Mouse (Mus musculus) hindbrain, embryonic 16.5 days (tissue): ENCODE data around the gene Utp4. TPM values are rescaled to one million over a fixed set of nuclear protein-coding genes. Genes with fewer than 3 reads are reported as not detected.

ENCODE experiments used
- ATAC-seq: fragments of 200-750 bp; cut with Nextera tagmentation; 2 replicates; pipeline ENCODE4 v1.8.0; 2017; ENCODE audit warnings: moderate TSS enrichment, moderate library complexity
- H3K27ac ChIP-seq: fragments of 300-500 bp; sonication (generic); 2 replicates; pipeline ENCODE4 v1.5.1; 2014; ENCODE audit warnings: low read depth, mild to moderate bottlenecking, control low read depth, low read length, moderate library complexity
- H3K27me3 ChIP-seq: fragments of 300-500 bp; sonication (generic); replicated peaks from 2 replicates; pipeline ENCODE4 v1.6.1; 2014; ENCODE audit warnings: low read length; ENCODE audit not compliant: control insufficient read depth, insufficient read depth
- H3K36me3 ChIP-seq: fragments of 300-500 bp; sonication (generic); 2 replicates; pipeline ENCODE4 v1.6.1; 2014; ENCODE audit warnings: mild to moderate bottlenecking, low read length, moderate library complexity, mixed read lengths; ENCODE audit not compliant: control insufficient read depth, insufficient read depth
- H3K4me1 ChIP-seq: fragments of 300-500 bp; sonication (generic); 2 replicates; pipeline ENCODE4 v1.6.1; 2014; ENCODE audit warnings: low read depth, low read length; ENCODE audit not compliant: control insufficient read depth, insufficient read depth
- H3K4me2 ChIP-seq: fragments of 300-500 bp; sonication (generic); 2 replicates; pipeline ENCODE4 v1.6.1; 2014; ENCODE audit warnings: mild to moderate bottlenecking, low read length, control low read depth, moderate library complexity
- H3K4me3 ChIP-seq: fragments of 300-500 bp; sonication (generic); 2 replicates; pipeline ENCODE4 v1.5.1; 2014; ENCODE audit warnings: mild to moderate bottlenecking, low read length, control low read depth, moderate library complexity
- H3K9ac ChIP-seq: fragments of 300-500 bp; sonication (generic); 2 replicates; pipeline ENCODE4 v1.6.1; 2014; ENCODE audit warnings: low read depth, mild to moderate bottlenecking, control low read depth, low read length, moderate library complexity
- H3K9me3 ChIP-seq: fragments of 300-500 bp; sonication (generic); 2 replicates; pipeline ENCODE4 v1.6.1; 2014; ENCODE audit warnings: mild to moderate bottlenecking, low read length, moderate library complexity; ENCODE audit not compliant: control insufficient read depth
- WGBS: fragments of 180-500 bp; shearing (Covaris S2); extraction: QIAGEN DNeasy Blood & Tissue Kit; methylation state at CpG from one replicate; pipeline ENCODE4 v1.1.7; 2014; 5-methylcytosine and 5-hydroxymethylcytosine counted together
- polyA plus RNA-seq: library from polyadenylated mRNA; unstranded; fragments of >200 nt; fragmentation: Nextera tagmentation; extraction: Ambion mirVana; gene quantifications from 2 replicates; pipeline ENCODE4 v1.2.1, GENCODE M21; 2015

Gene Utp4
- polyA plus RNA-seq, 1 experiment from 2014 or later: 42.2 TPM

DNA sequence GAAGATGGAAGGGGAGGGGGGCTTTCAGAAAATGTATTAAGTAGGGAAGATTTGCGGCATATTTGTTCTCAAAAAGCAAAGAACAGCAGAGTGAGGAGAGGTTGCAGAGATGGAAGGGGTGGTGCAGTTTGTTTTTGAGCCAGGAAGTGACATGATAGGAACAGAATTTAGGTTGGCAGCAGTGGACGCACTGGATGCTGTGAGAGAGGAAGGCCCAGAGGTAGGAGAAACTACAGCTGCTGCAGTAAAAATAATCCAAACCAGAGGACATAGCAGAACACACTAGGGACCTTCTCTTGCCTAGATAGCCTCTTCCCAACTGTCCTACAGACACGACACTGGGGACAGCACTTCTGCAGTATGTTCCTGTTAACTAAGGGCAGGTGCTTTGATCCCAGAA, 51.3 kb downstream of the Utp4 start:
- WGBS: 75% methylated on average over 3 of the region's 3 CpGs
- Histone ChIP-seq H3K9ac (no peak overlapping the region), H3K4me3 (no peak overlapping the region), H3K36me3 (no peaks in the 10 kb centered on the region), H3K27me3 (no peaks in the 10 kb centered on the region), H3K9me3 (no peaks in the 10 kb centered on the region), H3K4me1 (no peaks in the 10 kb centered on the region), H3K4me2 (no peak overlapping the region), H3K27ac (no peak overlapping the region)
- no peak for ATAC-seq

DNA sequence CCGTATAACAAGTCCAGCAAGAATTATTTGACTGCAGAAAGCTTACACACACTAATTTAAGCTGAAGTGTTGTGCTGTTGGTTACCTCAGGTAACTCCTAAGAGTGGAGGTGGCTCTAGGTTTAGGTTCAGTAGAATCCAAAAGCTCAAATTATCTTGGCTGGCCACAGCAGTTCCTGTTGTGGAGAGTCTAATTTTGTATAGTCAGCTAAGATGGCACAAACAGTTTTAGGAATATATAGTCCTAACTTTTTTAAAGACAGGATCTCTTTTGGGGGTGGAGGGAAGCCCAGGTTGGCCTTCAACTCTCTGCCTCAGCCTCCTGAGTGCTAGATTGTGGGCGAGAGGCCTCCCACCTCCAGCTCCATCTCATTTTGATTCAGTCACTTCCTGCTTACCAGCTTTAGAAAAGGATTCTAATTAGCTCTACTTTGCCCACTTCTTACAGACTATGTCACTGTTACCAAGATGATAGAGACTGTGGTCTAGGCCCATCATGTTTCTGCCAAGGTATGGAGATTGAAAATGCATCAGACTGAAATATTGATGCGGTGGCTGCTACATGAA, 55.3 kb downstream of the Utp4 start:
- Histone ChIP-seq H3K4me3 (no peak overlapping the region), H3K27me3 (no peaks in the 10 kb centered on the region), H3K9ac (no peak overlapping the region), H3K4me2 (no peak overlapping the region), H3K4me1 (no peaks in the 10 kb centered on the region), H3K36me3 (no peaks in the 10 kb centered on the region), H3K27ac (no peak overlapping the region), H3K9me3 (no peaks in the 10 kb centered on the region)
- WGBS: 91% methylated on average over 3 of the region's 3 CpGs
- ATAC-seq: no peak

DNA sequence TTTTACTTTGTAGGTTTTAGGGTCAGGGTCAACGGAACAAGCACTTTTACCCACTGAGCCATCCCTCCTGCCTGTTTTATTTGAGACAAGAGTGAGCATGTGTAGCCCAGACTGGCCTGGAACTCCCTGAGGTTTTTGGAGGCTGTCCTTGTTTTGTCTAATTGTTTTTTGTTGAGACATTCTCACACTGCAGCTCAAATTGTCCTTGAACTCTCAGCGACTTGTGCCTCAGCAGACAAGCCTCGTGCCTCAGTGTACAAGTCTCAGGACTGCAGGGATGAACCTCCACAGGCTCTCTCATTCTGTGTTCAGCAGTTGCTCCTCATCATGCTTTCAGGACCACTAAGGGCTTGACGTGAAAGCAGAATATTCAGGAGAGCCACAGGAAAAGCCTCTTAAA, 58.3 kb downstream of the Utp4 start:
- Histone ChIP-seq H3K9me3 (no peaks in the 10 kb centered on the region), H3K4me1 (no peaks in the 10 kb centered on the region), H3K27me3 (no peaks in the 10 kb centered on the region), H3K36me3 (no peaks in the 10 kb centered on the region), H3K27ac (no peak overlapping the region), H3K4me3 (no peak overlapping the region), H3K9ac (no peak overlapping the region), H3K4me2 (no peak overlapping the region)
- no peak for ATAC-seq
- 68% methylated on average over 4 of the region's 4 CpGs for WGBS

DNA sequence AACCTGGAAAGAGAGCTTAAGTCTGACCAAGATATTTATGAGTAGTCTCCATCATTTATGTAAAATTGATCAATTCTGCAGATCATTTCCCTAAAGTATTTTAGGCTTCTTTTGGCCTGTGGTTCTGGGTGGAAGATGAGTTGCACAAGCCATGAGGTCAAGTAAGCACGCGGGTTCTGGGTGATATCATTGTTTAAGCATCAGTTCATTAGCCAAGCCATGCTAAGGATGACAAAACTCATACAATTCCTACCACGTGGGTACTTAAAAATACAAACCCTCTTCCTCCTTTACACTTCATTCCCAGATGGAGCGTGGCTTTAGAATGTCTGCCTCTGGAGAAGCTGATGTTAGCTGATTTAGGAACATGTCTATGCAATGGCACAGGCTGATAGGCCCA, 60.1 kb downstream of the Utp4 start:
- Histone ChIP-seq H3K4me3 (no peak overlapping the region), H3K9ac (no peak overlapping the region), H3K4me2 (no peak overlapping the region), H3K9me3 (no peaks in the 10 kb centered on the region), H3K36me3 (no peaks in the 10 kb centered on the region), H3K27me3 (no peaks in the 10 kb centered on the region), H3K4me1 (no peaks in the 10 kb centered on the region), H3K27ac (no peak overlapping the region)
- 79% methylated on average over 4 of the region's 4 CpGs for WGBS
- no peak for ATAC-seq

DNA sequence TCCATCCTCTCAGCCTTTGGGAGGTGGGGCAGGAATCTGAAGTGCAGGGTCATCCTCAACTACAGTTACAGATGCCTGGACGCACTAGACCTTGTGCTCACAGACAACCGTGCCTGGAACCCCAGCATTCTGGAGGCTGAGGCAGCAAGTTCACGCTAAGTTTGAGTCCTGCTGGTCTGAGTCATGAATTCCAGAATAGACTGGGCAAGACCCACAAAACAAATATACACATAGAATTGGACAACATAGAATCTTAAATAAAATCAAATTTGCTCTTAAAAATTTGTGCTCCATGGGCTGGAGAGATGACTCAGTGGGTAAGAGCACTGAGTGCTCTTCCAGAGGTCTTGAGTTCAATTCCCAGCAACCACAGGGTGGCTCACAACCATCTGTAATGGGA, 63.6 kb downstream of the Utp4 start:
- Histone ChIP-seq H3K4me2 (no peak overlapping the region), H3K4me1 (no peaks in the 10 kb centered on the region), H3K27ac (no peak overlapping the region), H3K9ac (no peak overlapping the region), H3K9me3 (no peaks in the 10 kb centered on the region), H3K36me3 (no peaks in the 10 kb centered on the region), H3K4me3 (no peak overlapping the region), H3K27me3 (no peaks in the 10 kb centered on the region)
- WGBS: 92% methylated on average over 3 of the region's 3 CpGs
- no peak for ATAC-seq

DNA sequence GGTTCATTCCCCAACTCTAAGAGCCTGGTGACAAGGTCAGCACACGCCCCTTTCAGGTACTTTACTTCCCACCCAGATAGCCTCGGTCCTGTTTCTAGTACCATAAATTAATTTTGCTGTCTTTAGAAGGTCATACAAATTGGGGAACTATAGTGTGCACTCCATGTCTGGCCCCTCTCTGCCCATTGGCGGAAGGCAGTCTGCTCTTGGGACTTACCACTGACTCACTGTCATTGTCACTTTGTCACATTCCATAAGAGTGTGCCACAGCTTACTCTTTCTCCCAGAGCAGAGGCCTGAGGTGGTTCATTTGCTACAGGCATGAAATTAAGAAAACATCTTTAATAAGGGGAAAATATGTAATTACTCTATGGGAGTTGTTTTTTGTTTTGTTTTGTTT, 64.8 kb downstream of the Utp4 start:
- H3K36me3 ChIP-seq: no peaks in the 10 kb centered on the region
- ATAC-seq: no peak
- no peak overlapping the region for H3K4me2 ChIP-seq
- H3K27ac ChIP-seq: no peak overlapping the region
- no peaks in the 10 kb centered on the region for H3K27me3 ChIP-seq
- H3K9ac ChIP-seq: no peak overlapping the region
- H3K4me1 ChIP-seq: no peaks in the 10 kb centered on the region
- 87% methylated on average over 3 of the region's 3 CpGs for WGBS
- no peak overlapping the region for H3K4me3 ChIP-seq
- H3K9me3 ChIP-seq: no peaks in the 10 kb centered on the region

DNA sequence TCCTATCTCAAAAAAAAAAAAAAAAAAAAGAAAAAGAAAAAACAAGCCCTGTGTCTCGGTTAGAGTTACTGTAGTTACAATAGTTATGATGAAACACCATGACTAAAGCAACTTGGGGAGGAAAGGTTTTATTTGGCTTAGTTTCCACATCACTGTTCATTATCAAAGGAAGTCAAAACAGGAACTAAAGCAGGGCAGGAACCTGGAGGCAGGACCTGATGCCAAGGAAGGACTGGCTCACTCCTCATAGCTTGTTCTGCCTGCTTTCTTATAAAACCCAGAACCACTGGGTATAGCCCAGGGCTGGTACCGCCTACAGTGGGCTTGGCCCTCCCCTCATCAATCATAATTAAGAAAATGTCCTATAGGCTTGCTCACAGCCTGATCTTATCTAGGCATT, 66.2 kb downstream of the Utp4 start:
- H3K9me3 ChIP-seq: no peaks in the 10 kb centered on the region
- no peak overlapping the region for H3K4me3 ChIP-seq
- no peaks in the 10 kb centered on the region for H3K4me1 ChIP-seq
- H3K36me3 ChIP-seq: no peaks in the 10 kb centered on the region
- no peak overlapping the region for H3K27ac ChIP-seq
- 93% methylated on average over 2 of the region's 2 CpGs for WGBS
- ATAC-seq: no peak
- no peak overlapping the region for H3K9ac ChIP-seq
- no peak overlapping the region for H3K4me2 ChIP-seq
- H3K27me3 ChIP-seq: no peaks in the 10 kb centered on the region

DNA sequence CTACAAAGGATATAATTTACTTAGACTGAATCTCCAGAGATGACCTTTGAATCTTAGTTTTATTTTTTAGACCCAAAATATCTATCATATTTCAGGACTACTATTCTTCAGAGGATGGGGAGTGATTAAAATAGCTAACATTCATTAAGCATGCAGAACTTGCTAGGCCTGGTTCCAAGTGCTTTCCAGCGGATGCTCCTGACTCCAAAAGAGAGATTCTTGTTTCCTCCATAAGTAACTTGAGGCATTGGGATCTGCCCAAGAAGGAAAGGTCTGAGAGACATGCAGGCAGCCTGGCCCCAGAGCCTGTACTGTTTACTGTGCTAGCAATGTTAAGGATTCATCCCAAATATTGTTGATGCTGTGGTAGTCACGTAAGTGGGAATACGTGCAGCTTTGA, 68.9 kb downstream of the Utp4 start:
- Histone ChIP-seq H3K27me3 (no peaks in the 10 kb centered on the region), H3K4me1 (no peaks in the 10 kb centered on the region), H3K9ac (no peak overlapping the region), H3K36me3 (no peaks in the 10 kb centered on the region), H3K9me3 (no peaks in the 10 kb centered on the region), H3K27ac (no peak overlapping the region), H3K4me2 (no peak overlapping the region), H3K4me3 (no peak overlapping the region)
- ATAC-seq: no peak
- 73% methylated on average over 3 of the region's 3 CpGs for WGBS

DNA sequence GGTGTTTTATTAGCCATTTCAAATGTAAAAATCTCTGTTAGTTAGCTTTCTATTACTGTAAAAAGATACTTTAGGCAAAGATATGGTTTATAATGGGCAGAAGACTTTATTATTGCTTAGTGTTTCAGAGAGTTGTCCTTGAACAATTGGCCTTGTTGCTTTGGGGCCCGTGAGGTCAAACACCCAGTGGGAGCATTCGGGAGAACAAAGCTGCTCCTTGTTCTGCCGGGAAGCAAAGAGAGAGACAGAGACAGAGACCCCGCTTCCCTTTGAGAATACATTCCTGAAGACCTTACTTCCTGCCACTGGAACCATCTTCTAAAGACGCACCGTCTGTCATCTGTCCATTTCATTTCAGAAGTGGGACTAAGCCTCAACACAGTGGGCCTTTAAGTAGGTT, 69.9 kb downstream of the Utp4 start:
- no peak for ATAC-seq
- 22% methylated on average over 6 of the region's 6 CpGs for WGBS
- H3K36me3 ChIP-seq: no peaks in the 10 kb centered on the region

DNA sequence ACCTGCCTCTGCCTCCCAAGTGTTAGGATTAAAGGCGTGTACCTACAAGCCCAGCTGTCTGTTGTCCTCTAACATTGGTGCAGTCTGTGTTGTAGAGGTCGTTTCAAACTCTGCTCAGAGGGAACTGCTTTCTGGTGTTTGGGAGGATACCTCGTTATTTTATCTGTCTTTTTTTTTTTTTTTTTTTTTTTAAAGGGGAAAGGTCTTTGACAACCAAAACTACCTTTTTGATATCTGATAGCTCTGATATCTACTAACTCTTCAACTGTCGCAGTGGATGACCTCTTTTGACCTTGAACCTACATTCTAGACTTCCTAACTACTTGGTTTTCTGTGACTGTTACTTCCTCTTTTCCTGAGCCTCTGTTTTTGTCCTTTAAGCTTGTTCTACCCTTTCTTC, 71.1 kb downstream of the Utp4 start:
- WGBS: 83% methylated on average over 4 of the region's 4 CpGs
- Histone ChIP-seq H3K36me3 (no peaks in the 10 kb centered on the region), H3K27me3 (no peaks in the 10 kb centered on the region)

More for the DNA sequence above, 69.9 kb downstream of the Utp4 start:
- no peak overlapping the region for H3K4me3 ChIP-seq
- H3K27me3 ChIP-seq: no peaks in the 10 kb centered on the region
- H3K9ac ChIP-seq: no peak overlapping the region
- no peaks in the 10 kb centered on the region for H3K4me1 ChIP-seq
- H3K9me3 ChIP-seq: no peaks in the 10 kb centered on the region
- H3K27ac ChIP-seq: no peak overlapping the region
- H3K4me2 ChIP-seq: no peak overlapping the region

More for the DNA sequence above, 71.1 kb downstream of the Utp4 start:
- no peak for ATAC-seq
- no peak overlapping the region for H3K27ac ChIP-seq
- H3K9ac ChIP-seq: no peak overlapping the region
- no peak overlapping the region for H3K4me2 ChIP-seq
- no peaks in the 10 kb centered on the region for H3K4me1 ChIP-seq
- no peak overlapping the region for H3K4me3 ChIP-seq
- H3K9me3 ChIP-seq: no peaks in the 10 kb centered on the region
